Mouse (Mus musculus) erythroblast, embryonic 14.5 days (primary cell): Measurements from ENCODE around the gene Ak8.

Experiments used
- GATA1 ChIP-seq: IDR thresholded peaks from 2 replicates; pipeline ENCODE4 v1.6.1; 2012; ENCODE audit warnings: low read length, inconsistent platforms, mixed read lengths
- TAL1 ChIP-seq: IDR thresholded peaks from 3 replicates; pipeline ENCODE4 v1.6.1; 2012; ENCODE audit warnings: low read length, inconsistent platforms, mixed read lengths

DNA sequence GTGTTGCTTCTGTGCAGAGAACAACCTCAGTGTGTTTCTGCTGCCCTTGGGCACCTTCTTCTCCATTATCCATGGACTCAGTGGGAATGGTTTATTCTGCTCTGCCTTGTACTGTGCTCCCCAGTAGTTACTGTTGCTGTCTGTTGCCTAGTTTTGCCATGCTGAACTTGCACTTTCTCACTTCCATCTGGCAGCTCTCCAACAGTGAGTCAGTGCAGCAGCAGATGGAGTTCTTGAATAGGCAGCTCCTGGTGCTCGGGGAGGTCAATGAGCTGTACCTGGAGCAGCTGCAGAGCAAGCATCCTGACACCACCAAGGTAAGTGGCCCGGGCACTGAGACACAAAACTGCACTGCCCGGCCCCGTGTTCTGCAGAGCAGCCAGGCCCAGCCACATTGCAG is 18.2 kb upstream of the Ak8 start:
- no peak for TF ChIP-seq TAL1
- TF ChIP-seq GATA1 = no peak
